Mouse (Mus musculus) C2C12 (cell line): ENCODE data around the gene Vcam1. TPM values are rescaled to one million over a fixed set of nuclear protein-coding genes. Genes with fewer than 3 reads are reported as not detected.

Experiments used
- H3K27me3 ChIP-seq: one replicate; pipeline ENCODE4 v1.6.1; 2011; ENCODE audit not compliant: control insufficient read depth, insufficient read depth, insufficient read length
- H3K36me3 ChIP-seq: one replicate; pipeline ENCODE4 v1.6.1; 2011; ENCODE audit not compliant: control insufficient read depth, insufficient read depth
- H3K4me3 ChIP-seq: one replicate; pipeline ENCODE4 v1.5.1; 2011; ENCODE audit warnings: mild to moderate bottlenecking, control low read depth; ENCODE audit not compliant: poor library complexity, insufficient read depth, severe bottlenecking
- H3K79me2 ChIP-seq: one replicate; pipeline ENCODE4 v1.6.1; 2011; ENCODE audit not compliant: control insufficient read depth, insufficient read depth
- H3K79me3 ChIP-seq: one replicate; pipeline ENCODE4 v1.6.1; 2011; ENCODE audit warnings: low read depth, control low read depth
- H3ac ChIP-seq: one replicate; pipeline ENCODE3; 2011; ENCODE audit warnings: low read depth; ENCODE audit not compliant: control insufficient read depth, insufficient read length
- CEBPB ChIP-seq: IDR thresholded peaks from one replicate; pipeline ENCODE4 v1.6.1; 2011; ENCODE audit warnings: low read depth, mild to moderate bottlenecking, control low read depth, moderate library complexity
- CTCF ChIP-seq: IDR thresholded peaks from one replicate; pipeline ENCODE4 v1.5.1; 2011; ENCODE audit not compliant: control insufficient read depth, insufficient read depth, insufficient read length
- FOSL1 ChIP-seq: IDR thresholded peaks from one replicate; pipeline ENCODE4 v1.8.0; 2011; ENCODE audit warnings: mild to moderate bottlenecking, low read length; ENCODE audit not compliant: poor library complexity, insufficient read depth, severe bottlenecking
- MAX ChIP-seq: IDR thresholded peaks from one replicate; pipeline ENCODE4 v1.6.1; 2011; ENCODE audit warnings: mild to moderate bottlenecking, control low read depth
- MYOD1 ChIP-seq: IDR thresholded peaks from one replicate; pipeline ENCODE4 v1.6.1; 2011; ENCODE audit warnings: low read depth; ENCODE audit not compliant: control insufficient read depth, insufficient read length
- MYOG ChIP-seq: IDR thresholded peaks from one replicate; pipeline ENCODE4 v1.6.1; 2011; ENCODE audit not compliant: control insufficient read depth, insufficient read length; ENCODE audit errors: extremely low read depth
- USF1 ChIP-seq: IDR thresholded peaks from one replicate; pipeline ENCODE4 v1.6.1; 2011; ENCODE audit warnings: low read depth, mild to moderate bottlenecking, control low read depth, moderate library complexity
- polyA plus RNA-seq: library from polyadenylated mRNA; unstranded; fragments of >200 nt; fragmentation: generic; extraction: Trizol; gene quantifications from one replicate; pipeline ENCODE4 v1.2.1, GENCODE M21; 2012; ENCODE audit warnings: missing spikeins

The Vcam1 gene
- polyA plus RNA-seq, 1 experiment = 11.5 TPM

DNA sequence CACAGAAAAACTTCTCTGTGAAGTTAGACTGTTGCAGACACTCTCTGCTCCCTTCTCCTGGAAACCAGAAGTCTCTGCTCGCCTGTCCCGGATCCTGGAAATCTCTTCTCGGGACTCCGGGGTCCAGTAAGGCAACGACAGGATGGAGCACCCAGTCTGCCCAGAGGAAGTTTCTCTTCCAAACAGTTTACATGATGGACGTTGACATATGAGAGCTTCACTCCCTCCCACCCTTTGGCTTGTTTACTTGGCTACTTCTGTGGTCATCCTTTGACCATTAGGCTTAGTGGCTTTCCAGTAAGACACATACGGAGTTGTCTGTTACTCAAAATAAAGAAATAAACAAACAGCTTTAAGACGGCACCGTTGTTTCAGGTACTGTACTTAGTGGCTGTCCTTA, 19.2 kb upstream of the Vcam1 start:
- Histone ChIP-seq H3K79me3 (no peaks in the 10 kb centered on the region), H3K4me3 (no peak overlapping the region), H3K27me3 (no peaks in the 10 kb centered on the region), H3K36me3 (no peaks in the 10 kb centered on the region), H3ac (no peak overlapping the region), H3K79me2 (no peaks in the 10 kb centered on the region)
- TF ChIP-seq MYOG = no peak
- no peak for TF ChIP-seq FOSL1
- no peak for TF ChIP-seq MYOD1
- no peak for TF ChIP-seq MAX

- Histone ChIP-seq H3ac (no peak overlapping the region), H3K27me3 (no peaks in the 10 kb centered on the region), H3K4me3 (no peak overlapping the region), H3K36me3 (no peaks in the 10 kb centered on the region), H3K79me3 (no peaks in the 10 kb centered on the region), H3K79me2 (no peaks in the 10 kb centered on the region)
- TF ChIP-seq MYOG = no peak
- no peak for TF ChIP-seq USF1
- TF ChIP-seq MYOD1 = no peak
- no peak for TF ChIP-seq CTCF
- TF ChIP-seq FOSL1 = no peak
- TF ChIP-seq CEBPB = no peak
- no peak for TF ChIP-seq MAX
Measured at GRCm38 (mm10) chr3:116141226-116141625, 11.7 kb upstream of the Vcam1 start.

DNA sequence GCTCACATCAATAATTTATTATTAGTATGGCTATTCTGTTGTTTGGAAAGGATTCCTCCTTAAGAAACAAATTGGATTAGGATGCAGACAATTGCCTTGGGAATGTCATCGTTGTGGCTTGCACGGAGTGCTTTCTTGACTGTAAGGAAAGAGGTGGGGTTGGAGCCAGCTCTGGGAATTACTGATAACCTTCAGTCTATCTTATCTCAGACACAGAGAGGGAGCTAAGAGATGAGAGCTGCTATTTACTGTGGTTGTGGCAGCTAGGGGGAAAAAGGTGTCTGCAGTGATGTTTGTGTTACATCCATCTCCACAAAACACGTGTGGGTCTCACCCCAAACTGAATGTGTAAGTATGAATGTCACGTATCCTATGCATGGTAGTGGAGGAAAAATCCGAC, 9.5 kb upstream of the Vcam1 start:
- H3K27me3 ChIP-seq = no peaks in the 10 kb centered on the region
- H3K36me3 ChIP-seq = no peaks in the 10 kb centered on the region
- H3K79me2 ChIP-seq = no peaks in the 10 kb centered on the region
- no peaks in the 10 kb centered on the region for H3K79me3 ChIP-seq
- no peak overlapping the region for H3ac ChIP-seq
- H3K4me3 ChIP-seq = no peak overlapping the region
- no peak for TF ChIP-seq MYOD1
- no peak for TF ChIP-seq MAX
- TF ChIP-seq USF1 = no peak
- TF ChIP-seq CEBPB = no peak
- no peak for TF ChIP-seq MYOG
- TF ChIP-seq FOSL1 = no peak
- TF ChIP-seq CTCF = no peak

DNA sequence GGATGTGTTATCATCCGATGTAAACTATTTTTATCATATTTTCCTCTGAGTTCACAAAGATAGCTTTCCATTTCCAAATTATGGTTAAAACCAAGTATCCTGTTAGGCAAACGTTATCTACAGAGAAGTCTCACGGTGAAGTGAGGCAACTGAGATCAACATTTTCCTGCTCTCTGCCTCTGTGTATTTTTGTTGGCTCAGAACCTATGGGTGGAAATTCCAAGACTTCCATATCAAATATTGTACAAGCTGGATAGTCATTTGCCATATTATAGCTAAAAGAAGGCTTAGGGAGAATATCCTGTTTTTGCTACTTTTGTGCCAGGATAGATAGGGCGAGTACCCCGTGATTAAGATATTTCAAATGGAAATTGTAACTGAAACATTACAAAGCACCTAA, 8.6 kb upstream of the Vcam1 start:
- no peaks in the 10 kb centered on the region for H3K36me3 ChIP-seq
- no peak overlapping the region for H3K4me3 ChIP-seq
- H3K27me3 ChIP-seq = no peaks in the 10 kb centered on the region
- no peak for TF ChIP-seq MYOD1
- no peaks in the 10 kb centered on the region for H3K79me2 ChIP-seq
- H3K79me3 ChIP-seq = no peaks in the 10 kb centered on the region
- no peak overlapping the region for H3ac ChIP-seq

GRCm38 (mm10) chr3:116133363-116133762, 3.9 kb upstream of the Vcam1 start:
- no peaks in the 10 kb centered on the region for H3K36me3 ChIP-seq
- no peaks in the 10 kb centered on the region for H3K27me3 ChIP-seq
- H3ac ChIP-seq = no peak overlapping the region
- TF ChIP-seq MYOD1 (no peak), CEBPB (no peak), USF1 (no peak)
- no peak overlapping the region for H3K4me3 ChIP-seq
- H3K79me3 ChIP-seq = no peaks in the 10 kb centered on the region
- peaks cover 3% of the 10 kb centered on the region for H3K79me2 ChIP-seq

DNA sequence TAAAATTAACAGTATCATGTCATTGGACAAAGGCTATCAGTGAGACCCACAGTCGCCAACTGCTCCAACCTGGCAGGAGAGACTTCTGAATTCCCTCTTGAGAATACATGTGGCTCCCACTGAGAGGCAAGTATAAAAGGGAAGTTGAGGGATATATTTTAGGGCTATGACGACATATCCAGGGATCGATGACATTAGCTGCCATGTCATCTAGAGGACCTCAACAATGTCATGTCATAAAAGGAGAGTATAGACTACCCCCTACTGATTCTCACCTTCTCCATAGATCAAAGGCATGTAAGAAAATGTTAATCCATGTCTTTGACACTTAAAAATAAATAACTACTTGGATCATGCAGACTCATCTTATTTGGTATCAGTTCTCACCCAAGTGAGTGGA, 1.2 kb upstream of the Vcam1 start:
- no peaks in the 10 kb centered on the region for H3K79me3 ChIP-seq
- no peak overlapping the region for H3K4me3 ChIP-seq
- no peak for TF ChIP-seq MYOD1
- H3ac ChIP-seq = no peak overlapping the region
- H3K36me3 ChIP-seq = peaks cover 3% of the 10 kb centered on the region
- H3K27me3 ChIP-seq = no peaks in the 10 kb centered on the region
- H3K79me2 ChIP-seq = peaks cover 11% of the 10 kb centered on the region
